Mouse (Mus musculus) brain, embryonic 14.5 days (tissue): ENCODE results near the gene Cyp1a2.

Experiments used
- CTCF ChIP-seq: fragments of 200-500 bp; IDR thresholded peaks from 2 replicates; pipeline ENCODE4 v1.5.1; 2012; ENCODE audit warnings: inconsistent platforms, mild to moderate bottlenecking, moderate library complexity, borderline replicate concordance; ENCODE audit not compliant: insufficient read depth, insufficient read length; ENCODE audit errors: extremely low read depth
- POLR2A ChIP-seq: fragments of 200-500 bp; IDR thresholded peaks from 2 replicates; pipeline ENCODE4 v1.6.1; 2012; ENCODE audit warnings: mild to moderate bottlenecking, inconsistent platforms, borderline replicate concordance; ENCODE audit not compliant: poor library complexity, insufficient read depth, insufficient read length, severe bottlenecking; ENCODE audit errors: extremely low read depth

DNA sequence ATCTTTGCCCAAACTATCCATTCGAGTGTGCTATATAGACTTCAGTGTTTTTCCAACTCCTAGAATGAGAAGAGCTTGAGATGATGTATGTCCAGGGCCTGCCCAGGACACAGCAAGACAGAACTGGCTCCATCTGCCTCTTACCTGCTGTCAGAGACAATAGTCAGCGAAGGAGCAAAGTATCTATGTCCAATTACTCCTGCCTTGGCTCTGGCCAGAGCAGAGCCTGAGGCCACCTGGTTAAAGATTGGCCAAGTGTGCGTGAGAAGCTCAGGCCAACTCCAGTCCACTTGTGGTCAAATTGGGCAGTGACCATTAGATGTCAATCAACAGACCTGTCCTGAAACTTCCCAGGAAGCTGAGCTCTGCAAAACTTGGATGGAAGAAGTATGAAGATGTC, 13.9 kb downstream of the Cyp1a2 start:
- no peak for TF ChIP-seq POLR2A
- TF ChIP-seq CTCF = no peak
